31 mouse cellular contexts compared by ENCODE assay signal in genomic region chr1:152726095-152726494, GRCm38 (mm10). TPM values are rescaled to one million over a fixed set of nuclear protein-coding genes. Genes with fewer than 3 reads are reported as not detected.
"Had no signal": no experiment of that assay in that cellular context is flagged by ENCODE, and none has a peak within 500 bp of the region (broad histone marks: within the 10 kb centered on the region; RNA-seq: fewer than 3 reads in every experiment).

No protein-coding gene starts in this region.

- H3K9ac ChIP-seq: heart, embryonic 15.5 days; hindbrain, embryonic 12.5 days; hindbrain, embryonic 14.5 days; kidney, embryonic 15.5 days; limb, embryonic 13.5 days; limb, embryonic 15.5 days; liver, embryonic 12.5 days; liver, embryonic 14.5 days had no signal

- H3K9me3 ChIP-seq: heart, embryonic 15.5 days; hindbrain, embryonic 10.5 days; hindbrain, embryonic 12.5 days; kidney, embryonic 15.5 days; limb, embryonic 13.5 days; limb, embryonic 15.5 days; liver, embryonic 12.5 days had no signal

- H3K27ac ChIP-seq: gastrocnemius, adult 2 months; heart, embryonic 15.5 days; hindbrain, embryonic 10.5 days; hindbrain, embryonic 12.5 days; hindbrain, embryonic 14.5 days; kidney, embryonic 15.5 days; kidney, postnatal 0 days; limb, embryonic 13.5 days; limb, embryonic 15.5 days; liver, embryonic 12.5 days; liver, embryonic 14.5 days had no signal

- H3K4me3 ChIP-seq: gastrocnemius, adult 2 months; heart, embryonic 15.5 days; hindbrain, embryonic 10.5 days; hindbrain, embryonic 12.5 days; kidney, embryonic 15.5 days; limb, embryonic 13.5 days; limb, embryonic 15.5 days; liver, embryonic 12.5 days had no signal

- ATAC-seq: hindbrain, embryonic 16.5 days; inflammation-experienced regulatory T-cells, adult 6 months; liver, embryonic 12.5 days had no signal

- DNase-seq: gastrocnemius, adult 2 months; gastrocnemius, postnatal 10 days; gastrocnemius, postnatal 25 days; heart, adult 18-20 months; heart, postnatal 14 days; heart, postnatal 4 days; kidney, adult 11 months; kidney, adult 2 months; kidney, adult 9 months; kidney, postnatal 14 days; kidney, postnatal 36 days; layer of hippocampus, adult 9-11 months; layer of hippocampus, postnatal 36 days; left cerebral cortex, postnatal 4 days had no signal

- H3K27me3 ChIP-seq: heart, embryonic 15.5 days; hindbrain, embryonic 12.5 days; kidney, embryonic 15.5 days; limb, embryonic 13.5 days; limb, embryonic 15.5 days had no signal

- H3K4me2 ChIP-seq: heart, embryonic 11.5 days; heart, embryonic 15.5 days; hindbrain, embryonic 12.5 days; hindbrain, embryonic 14.5 days; kidney, embryonic 15.5 days; limb, embryonic 13.5 days; limb, embryonic 15.5 days; liver, embryonic 12.5 days had no signal

- H3K36me3 ChIP-seq: heart, embryonic 15.5 days; hindbrain, embryonic 10.5 days; hindbrain, embryonic 12.5 days; kidney, embryonic 15.5 days; limb, embryonic 13.5 days; limb, embryonic 15.5 days; liver, embryonic 12.5 days had no signal

- H3K4me1 ChIP-seq: hindbrain, embryonic 10.5 days; hindbrain, embryonic 12.5 days; kidney, embryonic 15.5 days had no signal

RNA-seq across cellular contexts. Expression of gene Apobec4, which starts 24.3 kb away (rescaled TPM):
- polyA plus RNA-seq: frontal cortex, adult 2 months; heart, embryonic 11.5 days; heart, embryonic 15.5 days; heart, postnatal 0 days; hindbrain, embryonic 10.5 days; hindbrain, embryonic 12.5 days; inflammation-experienced regulatory T-cells, adult 6 months; kidney, adult 2 months; kidney, embryonic 15.5 days; kidney, postnatal 0 days; large intestine, adult 2 months; limb, embryonic 13.5 days; limb, embryonic 15.5 days; liver, adult 2 months; liver, embryonic 12.5 days; liver, embryonic 14.5 days had no signal
